Mouse (Mus musculus): ENCODE data around the gene Nudt4.
"Not testable (repeated sequence)": the region's sequence is repeated elsewhere in the genome, so short reads cannot be mapped to it uniquely, and the experiment has no call there.

Nudt4 gene

GRCm38 (mm10) chr10:95567550-95567949 is 3.6 kb upstream of the Nudt4 start:
- no peak for DNase-seq (ENCODE audit: low spot score in 2 of 2)

GRCm38 (mm10) chr10:95566786-95567185 is 2.8 kb upstream of the Nudt4 start:
- no peak for DNase-seq (ENCODE audit: low spot score in 2 of 2)

- DNase-seq (ENCODE audit: low spot score in 2 of 2) = no peak
These were observed 1.4 kb upstream of the Nudt4 start for GRCm38 (mm10) chr10:95565156-95565854.

- no peak for DNase-seq (ENCODE audit: low spot score in 2 of 2)
These were observed 796 bp downstream of the Nudt4 start for GRCm38 (mm10) chr10:95562859-95563841.

GRCm38 (mm10) chr10:95562395-95562794 is 1.6 kb downstream of the Nudt4 start:
- no peak for DNase-seq (ENCODE audit: low spot score in 2 of 2)

GRCm38 (mm10) chr10:95561616-95562015 is 2.3 kb downstream of the Nudt4 start:
- no peak for DNase-seq (ENCODE audit: low spot score in 2 of 2)

GRCm38 (mm10) chr10:95560394-95560983 is 3.5 kb downstream of the Nudt4 start:
- no peak for DNase-seq (ENCODE audit: low spot score in 2 of 2)

- DNase-seq (ENCODE audit: low spot score in 2 of 2) = no peak
These were observed 4.5 kb downstream of the Nudt4 start for GRCm38 (mm10) chr10:95559426-95559825.

- no peak for DNase-seq (ENCODE audit: low spot score in 2 of 2)
These were observed 6.6 kb downstream of the Nudt4 start for GRCm38 (mm10) chr10:95557337-95557828.

- DNase-seq (ENCODE audit: low spot score in 2 of 2) = no peak
These were observed 8.1 kb downstream of the Nudt4 start for GRCm38 (mm10) chr10:95555866-95556265.

- DNase-seq (ENCODE audit: low spot score in 2 of 2) = no peak
These were observed 11.6 kb downstream of the Nudt4 start for GRCm38 (mm10) chr10:95552326-95552725.

- no peak for DNase-seq (ENCODE audit: low spot score in 2 of 2)
These were observed 12.2 kb downstream of the Nudt4 start for GRCm38 (mm10) chr10:95551752-95552151.

- no peak for DNase-seq (ENCODE audit: low spot score in 2 of 2)
These were observed 13.4 kb downstream of the Nudt4 start for GRCm38 (mm10) chr10:95550506-95550905.

- not testable (repeated sequence) for DNase-seq (ENCODE audit: low spot score in 2 of 2)
These were observed 14.9 kb downstream of the Nudt4 start for GRCm38 (mm10) chr10:95549080-95549479.

- no peak for DNase-seq (ENCODE audit: low spot score in 2 of 2)
These were observed 15.7 kb downstream of the Nudt4 start for GRCm38 (mm10) chr10:95548154-95548826.

- DNase-seq (ENCODE audit: low spot score in 2 of 2) = no peak
These were observed 17.8 kb downstream of the Nudt4 start for GRCm38 (mm10) chr10:95546178-95546577.

GRCm38 (mm10) chr10:95545051-95545450 is 18.9 kb downstream of the Nudt4 start:
- DNase-seq (ENCODE audit: low spot score in 2 of 2) = no peak

- no peak for DNase-seq (ENCODE audit: low spot score in 2 of 2)
These were observed 19.3 kb downstream of the Nudt4 start for GRCm38 (mm10) chr10:95544651-95545050.

GRCm38 (mm10) chr10:95544004-95544403 is 19.9 kb downstream of the Nudt4 start:
- DNase-seq (ENCODE audit: low spot score in 2 of 2) = no peak

- DNase-seq (ENCODE audit: low spot score in 2 of 2) = no peak
These were observed 20.6 kb downstream of the Nudt4 start for GRCm38 (mm10) chr10:95543377-95543776.

- DNase-seq (ENCODE audit: low spot score in 2 of 2) = no peak
These were observed 21.0 kb downstream of the Nudt4 start for GRCm38 (mm10) chr10:95542916-95543315.

GRCm38 (mm10) chr10:95539841-95540240 is 24.1 kb downstream of the Nudt4 start:
- no peak for DNase-seq (ENCODE audit: low spot score in 2 of 2)

Data from right cerebral cortex, postnatal 36 days (tissue).